Mouse (Mus musculus) cortical plate, adult 2 months (tissue): ENCODE data around the gene Gm17018. TPM values are rescaled to one million over a fixed set of nuclear protein-coding genes. Genes with fewer than 3 reads are reported as not detected.
"Not testable (repeated sequence)": the region's sequence is repeated elsewhere in the genome, so short reads cannot be mapped to it uniquely, and the experiment has no call there.

ENCODE experiments used
- H3K27ac ChIP-seq: fragments of 200-500 bp; 2 replicates; pipeline ENCODE4 v1.5.1; 2012; ENCODE audit warnings: low read length, control low read depth, inconsistent platforms; ENCODE audit not compliant: insufficient read depth
- H3K4me1 ChIP-seq: fragments of 200-500 bp; 2 replicates; pipeline ENCODE4 v1.6.1; 2011; ENCODE audit warnings: low read length; ENCODE audit not compliant: control insufficient read depth, insufficient read depth
- H3K4me3 ChIP-seq: fragments of 200-500 bp; 2 replicates; pipeline ENCODE4 v1.5.1; 2011; ENCODE audit warnings: mild to moderate bottlenecking, low read length, control low read depth; ENCODE audit not compliant: insufficient read depth
- CTCF ChIP-seq: fragments of 200-500 bp; IDR thresholded peaks from 2 replicates; pipeline ENCODE4 v1.5.1; 2011; ENCODE audit warnings: mild to moderate bottlenecking, control low read depth, low read length; ENCODE audit not compliant: insufficient read depth; ENCODE audit errors: extremely low read depth
- POLR2A ChIP-seq: fragments of 200-500 bp; IDR thresholded peaks from 2 replicates; pipeline ENCODE4 v1.6.1; 2011; ENCODE audit warnings: mild to moderate bottlenecking, low read length, control low read depth; ENCODE audit not compliant: insufficient read depth; ENCODE audit errors: extremely low read depth
- polyA plus RNA-seq: library from polyadenylated mRNA; depleted of rRNA; stranded (reverse); fragments of >200 nt; gene quantifications from 2 replicates; pipeline ENCODE4 v1.2.3, GENCODE M21; 2012

Gene Gm17018
- polyA plus RNA-seq, 1 experiment, result 54.5 TPM

DNA sequence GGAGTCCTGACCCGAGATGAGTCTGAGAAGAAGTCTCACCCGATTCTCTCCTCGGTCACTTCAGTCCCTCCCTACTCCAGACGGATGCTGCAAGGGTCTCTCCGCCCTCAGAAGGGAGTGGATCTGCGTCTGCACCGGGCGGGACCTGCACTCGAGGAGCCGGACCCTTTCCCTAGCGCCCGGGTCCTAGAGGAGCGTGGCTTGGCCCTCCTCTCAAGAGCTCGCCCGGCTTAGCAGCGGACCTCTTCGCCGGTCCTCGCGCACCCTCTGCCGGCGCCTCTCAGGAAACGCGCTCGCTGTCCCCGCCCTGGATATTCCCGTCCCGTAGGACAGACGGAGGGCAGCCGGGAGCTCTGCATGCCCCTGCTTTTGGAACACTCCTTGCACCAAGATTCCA is 15.5 kb upstream of the Gm17018 start:
- Histone ChIP-seq H3K4me1 (no peaks in the 10 kb centered on the region), H3K4me3 (peak overlapping the region; percentile 30), H3K27ac (no peak overlapping the region)
- TF ChIP-seq POLR2A, result no peak
- TF ChIP-seq CTCF, result peak; percentile 71

DNA sequence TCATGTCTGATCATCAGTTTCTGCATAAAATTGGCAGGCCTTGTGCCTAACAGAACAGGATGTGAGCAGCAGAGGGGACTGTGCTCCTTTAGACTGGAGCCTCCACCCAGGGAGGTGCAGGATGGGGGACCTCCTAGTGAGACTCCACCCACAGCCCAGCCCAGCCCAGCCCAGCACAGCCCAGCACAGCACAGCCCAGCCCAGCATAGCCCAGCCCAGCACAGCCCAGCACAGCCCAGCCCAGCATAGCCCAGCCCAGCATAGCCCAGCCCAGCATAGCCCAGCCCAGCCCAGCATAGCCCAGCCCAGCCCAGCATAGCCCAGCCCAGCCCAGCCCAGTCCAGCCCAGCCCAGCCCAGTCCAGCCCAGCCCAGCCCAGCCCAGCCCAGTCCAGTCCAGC is 12.2 kb upstream of the Gm17018 start:
- H3K4me1 ChIP-seq, H3K4me3 ChIP-seq, H3K27ac ChIP-seq: not testable (repeated sequence)

DNA sequence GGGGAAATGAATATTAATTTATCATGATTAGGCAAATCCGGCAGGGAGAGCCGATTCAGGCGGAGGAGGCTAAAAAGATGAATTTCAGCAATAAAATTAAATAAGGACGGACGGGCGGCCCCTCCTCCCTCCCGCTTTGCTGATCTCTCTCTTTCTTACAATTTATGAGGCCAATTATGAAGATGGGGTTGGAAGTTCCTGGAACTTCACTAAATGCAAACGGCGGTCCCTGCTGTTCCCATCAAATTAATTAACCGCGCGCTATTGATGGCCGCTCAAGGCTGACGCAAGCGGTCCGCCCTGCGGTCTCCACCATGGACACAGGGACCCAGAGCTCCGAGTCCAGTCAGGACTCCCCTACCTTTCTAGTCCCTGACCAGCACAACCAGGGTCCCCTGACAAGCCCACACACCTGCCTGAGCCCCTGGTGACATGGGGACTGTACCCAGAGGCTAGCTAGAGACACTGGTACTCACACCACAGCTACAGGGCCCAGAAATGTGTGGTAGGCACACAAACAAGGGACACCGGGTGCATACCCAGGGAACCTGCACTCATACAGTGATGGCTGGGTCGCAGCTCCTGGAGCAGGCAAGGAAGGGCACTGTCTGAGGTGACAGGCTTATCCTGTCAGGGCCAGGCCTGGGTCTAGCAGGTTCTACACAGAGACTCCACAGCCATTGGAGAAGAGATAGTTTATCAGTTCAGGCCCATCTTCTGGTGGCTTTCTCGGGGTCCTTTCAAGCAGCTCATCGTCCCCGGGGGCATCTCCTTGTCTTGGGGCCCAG is 11.1 kb upstream of the Gm17018 start:
- no peak overlapping the region for H3K4me3 ChIP-seq
- H3K4me1 ChIP-seq, result no peaks in the 10 kb centered on the region
- TF ChIP-seq POLR2A (no peak), CTCF (no peak)
- H3K27ac ChIP-seq, result no peak overlapping the region

DNA sequence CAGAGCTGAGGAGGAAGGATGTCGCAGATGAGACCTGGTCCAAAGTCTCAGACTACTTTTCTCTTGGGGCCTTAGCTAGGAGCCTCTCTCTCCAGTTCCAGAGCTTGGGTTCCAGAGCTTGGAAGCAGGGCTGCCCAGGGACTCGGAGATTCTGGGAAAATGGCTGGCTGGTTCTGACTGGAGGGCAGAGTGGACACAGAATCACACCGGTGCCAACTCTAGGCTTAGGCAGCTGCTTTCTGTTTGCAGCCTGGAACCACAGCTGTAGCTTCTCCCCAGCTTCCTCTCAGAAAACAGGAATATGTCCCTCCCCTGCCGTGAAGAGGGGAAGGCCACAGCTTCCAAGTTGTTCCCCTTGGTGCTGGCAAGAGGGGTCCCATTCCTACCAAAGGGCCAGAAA is 10.5 kb upstream of the Gm17018 start:
- TF ChIP-seq POLR2A, result no peak
- TF ChIP-seq CTCF, result no peak
- no peak overlapping the region for H3K27ac ChIP-seq
- H3K4me1 ChIP-seq, result no peaks in the 10 kb centered on the region
- no peak overlapping the region for H3K4me3 ChIP-seq

GRCm38 (mm10) chr19:45552187-45552586 is 8.2 kb upstream of the Gm17018 start:
- no peaks in the 10 kb centered on the region for H3K4me1 ChIP-seq
- no peak overlapping the region for H3K4me3 ChIP-seq
- H3K27ac ChIP-seq, result no peak overlapping the region
- TF ChIP-seq CTCF (no peak), POLR2A (no peak)

- no peak for TF ChIP-seq CTCF
- TF ChIP-seq POLR2A, result no peak
- Histone ChIP-seq H3K4me1 (no peaks in the 10 kb centered on the region), H3K4me3 (no peak overlapping the region), H3K27ac (no peak overlapping the region)
These were observed 6.3 kb upstream of the Gm17018 start for GRCm38 (mm10) chr19:45554136-45554535.

DNA sequence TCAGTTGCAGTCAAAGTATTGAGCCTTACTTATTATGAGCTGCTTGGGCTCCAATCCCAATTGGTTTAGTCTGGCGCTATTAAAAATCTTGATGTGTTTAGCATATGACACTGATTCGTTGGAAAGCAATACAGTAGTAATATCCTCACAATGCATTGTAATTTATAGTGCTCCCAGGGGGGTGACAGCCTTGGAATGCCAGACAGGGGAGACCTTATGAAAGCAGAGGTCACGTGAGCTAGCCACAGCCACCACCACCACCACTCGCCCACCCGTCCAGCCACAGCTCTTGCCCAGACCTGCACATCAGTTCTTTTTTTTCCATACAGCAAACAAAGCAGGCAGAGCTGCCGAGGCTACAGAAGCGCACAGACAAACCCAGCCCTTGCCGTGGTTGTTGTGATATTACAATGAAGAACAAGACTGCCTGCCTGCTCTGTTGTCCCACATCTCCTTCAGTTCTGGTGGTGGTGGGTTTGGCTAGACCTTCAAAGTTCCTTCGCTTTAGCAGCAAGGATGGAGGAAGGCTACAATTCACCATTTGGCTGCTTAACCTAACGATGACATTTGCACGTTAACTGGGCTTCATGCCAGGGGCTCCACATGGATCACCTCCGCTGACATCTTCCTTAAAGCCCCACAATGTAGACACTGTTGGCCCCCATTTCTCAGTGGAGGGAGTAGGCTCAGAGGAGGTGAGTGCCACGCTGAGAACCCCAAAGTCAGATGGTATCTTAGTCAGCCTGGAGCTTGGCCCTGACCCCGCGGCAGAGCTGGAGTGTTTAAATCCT is 5.7 kb downstream of the Gm17018 start:
- Histone ChIP-seq H3K27ac (no peak overlapping the region), H3K4me3 (no peak overlapping the region), H3K4me1 (no peaks in the 10 kb centered on the region)
- TF ChIP-seq POLR2A (no peak), CTCF (no peak)

DNA sequence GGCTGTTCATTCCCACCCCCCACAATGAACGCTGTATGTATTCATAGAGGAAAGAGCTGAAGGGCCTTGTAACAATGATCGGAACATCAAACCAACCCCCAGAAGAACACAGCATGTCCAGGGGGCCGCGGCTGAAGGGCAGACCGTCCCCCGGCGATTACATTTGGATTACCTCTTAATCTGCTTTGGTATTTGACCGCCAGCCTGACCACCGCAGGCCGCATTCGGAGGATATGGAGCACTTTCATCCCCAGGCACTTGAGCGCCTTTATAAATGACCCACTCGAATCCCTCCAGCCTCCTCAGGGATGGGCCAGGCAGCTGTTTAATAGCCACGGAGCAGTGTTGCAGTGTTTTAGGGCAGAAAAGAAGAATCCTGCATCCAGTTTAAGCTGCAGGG is 7.0 kb downstream of the Gm17018 start:
- TF ChIP-seq POLR2A (no peak), CTCF (no peak)
- Histone ChIP-seq H3K4me1 (no peaks in the 10 kb centered on the region), H3K27ac (no peak overlapping the region), H3K4me3 (no peak overlapping the region)

DNA sequence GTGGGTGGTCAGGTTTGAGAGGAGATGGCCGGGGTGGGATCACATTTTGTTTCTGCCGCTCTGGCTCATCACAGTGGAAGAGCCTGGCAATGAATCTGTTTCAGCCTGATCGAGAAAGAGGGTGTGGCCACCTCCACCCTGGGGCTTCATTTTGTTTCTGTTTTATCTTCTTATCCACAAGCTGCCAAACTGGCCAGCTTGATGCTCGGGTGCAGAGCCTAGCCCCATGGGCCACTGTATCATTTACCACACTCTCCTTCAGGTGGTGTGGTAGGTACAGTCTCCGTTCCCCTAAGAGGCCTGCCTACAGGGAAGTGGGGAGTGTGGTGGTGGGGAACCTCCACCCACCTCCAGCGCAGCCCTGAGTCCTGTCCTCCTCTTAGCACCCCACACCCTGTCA is 12.6 kb downstream of the Gm17018 start:
- no peak for TF ChIP-seq POLR2A
- no peak for TF ChIP-seq CTCF

GRCm38 (mm10) chr19:45573861-45574267 is 13.4 kb downstream of the Gm17018 start:
- TF ChIP-seq POLR2A, result no peak
- TF ChIP-seq CTCF, result peak; percentile 82
- Histone ChIP-seq H3K27ac (no peak overlapping the region), H3K4me3 (no peak overlapping the region), H3K4me1 (peaks cover 2% of the 10 kb centered on the region; the same call in 1 of the 2 replicates)

More for the DNA sequence above, 12.6 kb downstream of the Gm17018 start:
- H3K4me3 ChIP-seq, result no peak overlapping the region
- no peak overlapping the region for H3K27ac ChIP-seq
- H3K4me1 ChIP-seq, result peaks cover 2% of the 10 kb centered on the region; the same call in 1 of the 2 replicates
